Mouse (Mus musculus): ENCODE results near the gene Rgs6. TPM values are rescaled to one million over a fixed set of nuclear protein-coding genes. Genes with fewer than 3 reads are reported as not detected.

The Rgs6 gene
- polyA plus RNA-seq, 1 experiment from 2014 or later, result 0.36 TPM

- H3K36me3 ChIP-seq, result no peaks in the 10 kb centered on the region
- WGBS (ENCODE audit: insufficient replicate concordance), result 71% methylated on average over 2 of the region's 2 CpGs
- no peak overlapping the region for H3K9ac ChIP-seq
- H3K27ac ChIP-seq, result no peak overlapping the region
- no peaks in the 10 kb centered on the region for H3K9me3 ChIP-seq (replicated peaks)
- ATAC-seq (ENCODE audit: low read depth), result no peak
- DNase-seq, result no peak
- H3K4me3 ChIP-seq (replicated peaks), result no peak overlapping the region
- no peak overlapping the region for H3K4me2 ChIP-seq
- no peaks in the 10 kb centered on the region for H3K4me1 ChIP-seq (replicated peaks)
- no peaks in the 10 kb centered on the region for H3K27me3 ChIP-seq
Observed at GRCm38 (mm10) chr12:82815982-82816381, 227.9 kb downstream of the Rgs6 start.

- Histone ChIP-seq H3K9ac (no peak overlapping the region), H3K4me3 (replicated peaks) (no peak overlapping the region), H3K4me1 (replicated peaks) (no peaks in the 10 kb centered on the region), H3K27ac (no peak overlapping the region), H3K36me3 (no peaks in the 10 kb centered on the region), H3K27me3 (no peaks in the 10 kb centered on the region), H3K4me2 (no peak overlapping the region), H3K9me3 (replicated peaks) (no peaks in the 10 kb centered on the region)
- DNase-seq (no peak), ATAC-seq (ENCODE audit: low read depth) (no peak)
- 50% methylated on average over 6 of the region's 6 CpGs for WGBS (ENCODE audit: insufficient replicate concordance)
Observed at GRCm38 (mm10) chr12:82819328-82819727, 231.2 kb downstream of the Rgs6 start.

DNA sequence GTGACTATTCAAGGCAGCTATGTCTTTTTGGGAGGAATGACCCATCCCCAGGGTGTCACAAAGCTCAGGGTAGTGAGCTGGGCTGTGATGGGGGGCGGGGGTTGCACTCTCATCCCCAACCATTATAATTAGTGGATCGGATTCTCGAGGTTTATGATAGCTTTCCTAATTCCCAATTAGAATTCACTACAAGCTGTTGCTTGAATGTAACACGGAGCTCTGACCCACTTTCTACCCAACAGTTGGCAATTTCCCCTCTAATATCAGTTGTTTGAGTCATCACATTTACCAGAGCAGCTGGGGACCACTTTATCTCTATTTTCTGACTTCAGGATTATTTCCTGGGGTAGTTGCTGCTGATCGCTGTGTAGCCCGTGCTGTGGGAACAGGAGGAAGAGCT is 231.9 kb downstream of the Rgs6 start:
- H3K4me1 ChIP-seq (replicated peaks), result no peaks in the 10 kb centered on the region
- H3K4me3 ChIP-seq (replicated peaks), result no peak overlapping the region
- ATAC-seq (ENCODE audit: low read depth), result no peak
- no peaks in the 10 kb centered on the region for H3K9me3 ChIP-seq (replicated peaks)
- no peaks in the 10 kb centered on the region for H3K27me3 ChIP-seq
- DNase-seq, result no peak
- no peaks in the 10 kb centered on the region for H3K36me3 ChIP-seq
- H3K9ac ChIP-seq, result no peak overlapping the region
- H3K4me2 ChIP-seq, result no peak overlapping the region
- no peak overlapping the region for H3K27ac ChIP-seq
- WGBS (ENCODE audit: insufficient replicate concordance), result 61% methylated on average over 6 of the region's 6 CpGs

- H3K9ac ChIP-seq, result no peak overlapping the region
- no peaks in the 10 kb centered on the region for H3K36me3 ChIP-seq
- DNase-seq, result no peak
- no peaks in the 10 kb centered on the region for H3K9me3 ChIP-seq (replicated peaks)
- H3K4me3 ChIP-seq (replicated peaks), result no peak overlapping the region
- no peaks in the 10 kb centered on the region for H3K27me3 ChIP-seq
- ATAC-seq (ENCODE audit: low read depth), result no peak
- no peaks in the 10 kb centered on the region for H3K4me1 ChIP-seq (replicated peaks)
- no peak overlapping the region for H3K27ac ChIP-seq
- no peak overlapping the region for H3K4me2 ChIP-seq
- WGBS (ENCODE audit: insufficient replicate concordance), result 60% methylated on average over 3 of the region's 3 CpGs
Observed at GRCm38 (mm10) chr12:82822821-82823620, 234.9 kb downstream of the Rgs6 start.

- Histone ChIP-seq H3K36me3 (no peaks in the 10 kb centered on the region), H3K4me1 (replicated peaks) (no peaks in the 10 kb centered on the region), H3K4me2 (no peak overlapping the region), H3K27me3 (no peaks in the 10 kb centered on the region), H3K4me3 (replicated peaks) (no peak overlapping the region), H3K9ac (no peak overlapping the region), H3K9me3 (replicated peaks) (no peaks in the 10 kb centered on the region), H3K27ac (no peak overlapping the region)
- ATAC-seq (ENCODE audit: low read depth), result no peak
- 61% methylated on average over 8 of the region's 8 CpGs for WGBS (ENCODE audit: insufficient replicate concordance)
- no peak for DNase-seq
Observed at GRCm38 (mm10) chr12:82830333-82830732, 242.2 kb downstream of the Rgs6 start.

GRCm38 (mm10) chr12:82838544-82838943 is 250.5 kb downstream of the Rgs6 start:
- ATAC-seq (ENCODE audit: low read depth) (no peak), DNase-seq (no peak)
- no peak overlapping the region for H3K4me3 ChIP-seq (replicated peaks)
- no peak overlapping the region for H3K4me2 ChIP-seq
- no peak overlapping the region for H3K9ac ChIP-seq
- no peaks in the 10 kb centered on the region for H3K4me1 ChIP-seq (replicated peaks)
- peaks cover 6% of the 10 kb centered on the region; the same call in 1 of the 2 replicates for H3K9me3 ChIP-seq (replicated peaks)
- H3K27ac ChIP-seq, result no peak overlapping the region
- no peaks in the 10 kb centered on the region for H3K27me3 ChIP-seq
- H3K36me3 ChIP-seq, result no peaks in the 10 kb centered on the region
- 68% methylated on average over 1 of the region's 1 CpGs for WGBS (ENCODE audit: insufficient replicate concordance)

GRCm38 (mm10) chr12:82841566-82841965 is 253.5 kb downstream of the Rgs6 start:
- Histone ChIP-seq H3K4me2 (no peak overlapping the region), H3K4me1 (replicated peaks) (no peaks in the 10 kb centered on the region), H3K36me3 (no peaks in the 10 kb centered on the region), H3K9ac (no peak overlapping the region), H3K27me3 (no peaks in the 10 kb centered on the region), H3K4me3 (replicated peaks) (no peak overlapping the region), H3K9me3 (replicated peaks) (peaks cover 6% of the 10 kb centered on the region; the same call in 1 of the 2 replicates), H3K27ac (no peak overlapping the region)
- ATAC-seq (ENCODE audit: low read depth) (no peak), DNase-seq (no peak)
- 56% methylated on average over 6 of the region's 6 CpGs for WGBS (ENCODE audit: insufficient replicate concordance)

GRCm38 (mm10) chr12:82848304-82848872 is 260.3 kb downstream of the Rgs6 start:
- H3K36me3 ChIP-seq, result no peaks in the 10 kb centered on the region
- no peaks in the 10 kb centered on the region for H3K4me1 ChIP-seq (replicated peaks)
- no peak overlapping the region for H3K9ac ChIP-seq
- H3K9me3 ChIP-seq (replicated peaks), result no peaks in the 10 kb centered on the region
- no peaks in the 10 kb centered on the region for H3K27me3 ChIP-seq
- 66% methylated on average over 3 of the region's 3 CpGs for WGBS (ENCODE audit: insufficient replicate concordance)
- H3K4me3 ChIP-seq (replicated peaks), result no peak overlapping the region
- ATAC-seq (ENCODE audit: low read depth), result no peak
- no peak for DNase-seq
- H3K27ac ChIP-seq, result no peak overlapping the region
- H3K4me2 ChIP-seq, result no peak overlapping the region

GRCm38 (mm10) chr12:82854902-82855301 is 266.8 kb downstream of the Rgs6 start:
- H3K9ac ChIP-seq, result no peak overlapping the region
- H3K4me2 ChIP-seq, result no peak overlapping the region
- no peaks in the 10 kb centered on the region for H3K4me1 ChIP-seq (replicated peaks)
- DNase-seq (no peak), ATAC-seq (ENCODE audit: low read depth) (no peak)
- H3K27me3 ChIP-seq, result no peaks in the 10 kb centered on the region
- no peaks in the 10 kb centered on the region for H3K36me3 ChIP-seq
- H3K9me3 ChIP-seq (replicated peaks), result no peaks in the 10 kb centered on the region
- WGBS (ENCODE audit: insufficient replicate concordance), result 75% methylated on average over 5 of the region's 5 CpGs
- H3K4me3 ChIP-seq (replicated peaks), result no peak overlapping the region
- H3K27ac ChIP-seq, result no peak overlapping the region

- Histone ChIP-seq H3K4me1 (replicated peaks) (no peaks in the 10 kb centered on the region), H3K9me3 (replicated peaks) (no peaks in the 10 kb centered on the region), H3K4me3 (replicated peaks) (no peak overlapping the region), H3K27me3 (no peaks in the 10 kb centered on the region), H3K4me2 (no peak overlapping the region), H3K27ac (no peak overlapping the region), H3K9ac (no peak overlapping the region), H3K36me3 (no peaks in the 10 kb centered on the region)
- WGBS (ENCODE audit: insufficient replicate concordance), result 55% methylated on average over 4 of the region's 4 CpGs
- ATAC-seq (ENCODE audit: low read depth) (no peak), DNase-seq (no peak)
Observed at GRCm38 (mm10) chr12:82855333-82856107, 267.4 kb downstream of the Rgs6 start.

GRCm38 (mm10) chr12:82865686-82866085 is 277.6 kb downstream of the Rgs6 start:
- Histone ChIP-seq H3K27me3 (no peaks in the 10 kb centered on the region), H3K4me1 (replicated peaks) (no peaks in the 10 kb centered on the region), H3K4me3 (replicated peaks) (no peak overlapping the region), H3K36me3 (no peaks in the 10 kb centered on the region), H3K9ac (no peak overlapping the region), H3K4me2 (no peak overlapping the region), H3K27ac (no peak overlapping the region), H3K9me3 (replicated peaks) (no peaks in the 10 kb centered on the region)
- ATAC-seq (ENCODE audit: low read depth), result no peak
- WGBS (ENCODE audit: insufficient replicate concordance), result 48% methylated on average over 2 of the region's 2 CpGs
- no peak for DNase-seq
